Mouse (Mus musculus): ENCODE data around the gene Fgf3. TPM values are rescaled to one million over a fixed set of nuclear protein-coding genes. Genes with fewer than 3 reads are reported as not detected.

Fgf3 gene
- polyA plus RNA-seq, 1 experiment from 2014 or later = 0.36 TPM

GRCm38 (mm10) chr7:144861769-144862070 lies 23.8 kb downstream of the Fgf3 start:
- Histone ChIP-seq H3K9ac (no peak overlapping the region), H3K4me1 (peaks cover 27% of the 10 kb centered on the region), H3K4me2 (peak overlapping the region; percentile 56), H3K9me3 (replicated peaks) (no peaks in the 10 kb centered on the region), H3K36me3 (no peaks in the 10 kb centered on the region), H3K27ac (no peak overlapping the region), H3K27me3 (peaks cover 87% of the 10 kb centered on the region), H3K4me3 (replicated peaks) (peak overlapping the region; percentile 34)
- ATAC-seq (replicated peaks; ENCODE audit: low FRiP score) = no peak
- WGBS = under 1% methylated on average over 28 of the region's 28 CpGs

GRCm38 (mm10) chr7:144862126-144862525 lies 24.2 kb downstream of the Fgf3 start:
- no peak for ATAC-seq (replicated peaks; ENCODE audit: low FRiP score)
- peaks cover 27% of the 10 kb centered on the region for H3K4me1 ChIP-seq
- peaks cover 90% of the 10 kb centered on the region for H3K27me3 ChIP-seq

GRCm38 (mm10) chr7:144862712-144863111 lies 24.8 kb downstream of the Fgf3 start:
- 3% methylated on average over 18 of the region's 18 CpGs for WGBS
- no peaks in the 10 kb centered on the region for H3K9me3 ChIP-seq (replicated peaks)
- no peak overlapping the region for H3K4me3 ChIP-seq (replicated peaks)
- H3K4me2 ChIP-seq = no peak overlapping the region
- peaks cover 95% of the 10 kb centered on the region for H3K27me3 ChIP-seq
- no peak for ATAC-seq (replicated peaks; ENCODE audit: low FRiP score)
- H3K36me3 ChIP-seq = no peaks in the 10 kb centered on the region
- peaks cover 27% of the 10 kb centered on the region for H3K4me1 ChIP-seq
- no peak overlapping the region for H3K27ac ChIP-seq
- no peak overlapping the region for H3K9ac ChIP-seq

More at GRCm38 (mm10) chr7:144862126-144862525, 24.2 kb downstream of the Fgf3 start:
- Histone ChIP-seq H3K4me2 (peak overlapping the region; percentile 56), H3K27ac (no peak overlapping the region), H3K9me3 (replicated peaks) (no peaks in the 10 kb centered on the region), H3K4me3 (replicated peaks) (peak overlapping the region; percentile 34), H3K36me3 (no peaks in the 10 kb centered on the region), H3K9ac (no peak overlapping the region)
- WGBS = under 1% methylated on average over 15 of the region's 15 CpGs

GRCm38 (mm10) chr7:144863196-144863595 lies 25.3 kb downstream of the Fgf3 start:
- ATAC-seq (replicated peaks; ENCODE audit: low FRiP score) = no peak
- Histone ChIP-seq H3K4me1 (peaks cover 27% of the 10 kb centered on the region), H3K4me2 (no peak overlapping the region), H3K9ac (no peak overlapping the region), H3K36me3 (no peaks in the 10 kb centered on the region), H3K4me3 (replicated peaks) (no peak overlapping the region), H3K27ac (no peak overlapping the region), H3K27me3 (peaks cover 93% of the 10 kb centered on the region), H3K9me3 (replicated peaks) (no peaks in the 10 kb centered on the region)
- 2% methylated on average over 11 of the region's 11 CpGs for WGBS

GRCm38 (mm10) chr7:144864160-144864670 lies 26.3 kb downstream of the Fgf3 start:
- H3K36me3 ChIP-seq = no peaks in the 10 kb centered on the region
- peaks cover 85% of the 10 kb centered on the region for H3K27me3 ChIP-seq
- WGBS = 45% methylated on average over 3 of the region's 3 CpGs
- no peak overlapping the region for H3K27ac ChIP-seq
- H3K4me1 ChIP-seq = peaks cover 27% of the 10 kb centered on the region
- H3K9ac ChIP-seq = no peak overlapping the region
- no peak for ATAC-seq (replicated peaks; ENCODE audit: low FRiP score)
- H3K9me3 ChIP-seq (replicated peaks) = no peaks in the 10 kb centered on the region
- H3K4me3 ChIP-seq (replicated peaks) = no peak overlapping the region
- H3K4me2 ChIP-seq = no peak overlapping the region

- H3K36me3 ChIP-seq = no peaks in the 10 kb centered on the region
- H3K4me1 ChIP-seq = peaks cover 13% of the 10 kb centered on the region
- ATAC-seq (replicated peaks; ENCODE audit: low FRiP score) = no peak
- 76% methylated on average over 4 of the region's 4 CpGs for WGBS
- H3K4me3 ChIP-seq (replicated peaks) = no peak overlapping the region
- H3K9me3 ChIP-seq (replicated peaks) = no peaks in the 10 kb centered on the region
- no peak overlapping the region for H3K9ac ChIP-seq
- no peak overlapping the region for H3K4me2 ChIP-seq
- no peak overlapping the region for H3K27ac ChIP-seq
- peaks cover 55% of the 10 kb centered on the region for H3K27me3 ChIP-seq
These were observed 29.3 kb downstream of the Fgf3 start for GRCm38 (mm10) chr7:144867161-144867560.

GRCm38 (mm10) chr7:144867602-144868001 lies 29.7 kb downstream of the Fgf3 start:
- peaks cover 51% of the 10 kb centered on the region for H3K27me3 ChIP-seq
- WGBS = 81% methylated on average over 8 of the region's 8 CpGs
- no peak overlapping the region for H3K27ac ChIP-seq
- H3K9ac ChIP-seq = no peak overlapping the region
- H3K4me3 ChIP-seq (replicated peaks) = no peak overlapping the region
- no peak overlapping the region for H3K4me2 ChIP-seq
- H3K9me3 ChIP-seq (replicated peaks) = no peaks in the 10 kb centered on the region
- ATAC-seq (replicated peaks; ENCODE audit: low FRiP score) = no peak
- no peaks in the 10 kb centered on the region for H3K36me3 ChIP-seq
- peaks cover 13% of the 10 kb centered on the region for H3K4me1 ChIP-seq

GRCm38 (mm10) chr7:144872420-144872819 lies 34.5 kb downstream of the Fgf3 start:
- 61% methylated on average over 4 of the region's 4 CpGs for WGBS

GRCm38 (mm10) chr7:144873160-144873559 lies 35.3 kb downstream of the Fgf3 start:
- no peak overlapping the region for H3K9ac ChIP-seq
- H3K27ac ChIP-seq = no peak overlapping the region
- 74% methylated on average over 4 of the region's 4 CpGs for WGBS
- H3K36me3 ChIP-seq = no peaks in the 10 kb centered on the region
- H3K27me3 ChIP-seq = 0 out of 2 replicates have a peak, but pooled peaks cover 2% of the 10 kb centered on the region
- no peak for ATAC-seq (replicated peaks; ENCODE audit: low FRiP score)
- H3K4me3 ChIP-seq (replicated peaks) = no peak overlapping the region
- no peaks in the 10 kb centered on the region for H3K9me3 ChIP-seq (replicated peaks)
- no peak overlapping the region for H3K4me2 ChIP-seq
- H3K4me1 ChIP-seq = 0 out of 2 replicates have a peak, but pooled peaks cover 3% of the 10 kb centered on the region

More at GRCm38 (mm10) chr7:144872420-144872819, 34.5 kb downstream of the Fgf3 start:
- H3K9me3 ChIP-seq (replicated peaks) = no peaks in the 10 kb centered on the region
- no peak overlapping the region for H3K27ac ChIP-seq
- H3K4me3 ChIP-seq (replicated peaks) = no peak overlapping the region
- ATAC-seq (replicated peaks; ENCODE audit: low FRiP score) = no peak
- 0 out of 2 replicates have a peak, but pooled peaks cover 3% of the 10 kb centered on the region for H3K4me1 ChIP-seq
- no peaks in the 10 kb centered on the region for H3K36me3 ChIP-seq
- H3K4me2 ChIP-seq = no peak overlapping the region
- H3K27me3 ChIP-seq = peaks cover 6% of the 10 kb centered on the region; the same call in 1 of the 2 replicates
- no peak overlapping the region for H3K9ac ChIP-seq

GRCm38 (mm10) chr7:144874226-144874625 lies 36.3 kb downstream of the Fgf3 start:
- H3K36me3 ChIP-seq = no peaks in the 10 kb centered on the region
- H3K9ac ChIP-seq = no peak overlapping the region
- H3K4me1 ChIP-seq = 0 out of 2 replicates have a peak, but pooled peaks cover 3% of the 10 kb centered on the region
- no peak overlapping the region for H3K27ac ChIP-seq
- no peak overlapping the region for H3K4me2 ChIP-seq
- WGBS = 69% methylated on average over 4 of the region's 4 CpGs
- 0 out of 2 replicates have a peak, but pooled peaks cover 2% of the 10 kb centered on the region for H3K27me3 ChIP-seq
- H3K9me3 ChIP-seq (replicated peaks) = no peaks in the 10 kb centered on the region
- H3K4me3 ChIP-seq (replicated peaks) = no peak overlapping the region
- no peak for ATAC-seq (replicated peaks; ENCODE audit: low FRiP score)

GRCm38 (mm10) chr7:144878401-144878800 lies 40.5 kb downstream of the Fgf3 start:
- H3K4me3 ChIP-seq (replicated peaks) = no peak overlapping the region
- no peak overlapping the region for H3K9ac ChIP-seq
- no peak for ATAC-seq (replicated peaks; ENCODE audit: low FRiP score)
- no peak overlapping the region for H3K4me2 ChIP-seq
- 96% methylated on average over 1 of the region's 1 CpGs for WGBS
- 0 out of 2 replicates have a peak, but pooled peaks cover 2% of the 10 kb centered on the region for H3K27me3 ChIP-seq
- H3K36me3 ChIP-seq = no peaks in the 10 kb centered on the region
- no peak overlapping the region for H3K27ac ChIP-seq
- no peaks in the 10 kb centered on the region for H3K4me1 ChIP-seq
- no peaks in the 10 kb centered on the region for H3K9me3 ChIP-seq (replicated peaks)

- Histone ChIP-seq H3K36me3 (no peaks in the 10 kb centered on the region), H3K9ac (no peak overlapping the region), H3K9me3 (replicated peaks) (no peaks in the 10 kb centered on the region), H3K27ac (no peak overlapping the region), H3K4me2 (no peak overlapping the region), H3K4me3 (replicated peaks) (no peak overlapping the region), H3K4me1 (no peaks in the 10 kb centered on the region), H3K27me3 (0 out of 2 replicates have a peak, but pooled peaks cover 5% of the 10 kb centered on the region)
- WGBS = 38% methylated on average over 2 of the region's 2 CpGs
- no peak for ATAC-seq (replicated peaks; ENCODE audit: low FRiP score)
These were observed 45.2 kb downstream of the Fgf3 start for GRCm38 (mm10) chr7:144883106-144883505.

- peaks cover 27% of the 10 kb centered on the region for H3K27me3 ChIP-seq
- H3K27ac ChIP-seq = no peak overlapping the region
- H3K4me2 ChIP-seq = no peak overlapping the region
- WGBS = 95% methylated on average over 2 of the region's 2 CpGs
- H3K4me3 ChIP-seq (replicated peaks) = no peak overlapping the region
- H3K4me1 ChIP-seq = peaks cover 7% of the 10 kb centered on the region
- ATAC-seq (replicated peaks; ENCODE audit: low FRiP score) = no peak
- H3K9me3 ChIP-seq (replicated peaks) = no peaks in the 10 kb centered on the region
- no peaks in the 10 kb centered on the region for H3K36me3 ChIP-seq
- no peak overlapping the region for H3K9ac ChIP-seq
These were observed 49.8 kb downstream of the Fgf3 start for GRCm38 (mm10) chr7:144887672-144888071.
